In genomic region chr3:132462348-132462959, GRCm38 (mm10) we compare ENCODE assay signal across 24 mouse cellular contexts.
"Had no signal": no experiment of that assay in that cellular context is flagged by ENCODE, and none has a peak within 500 bp of the region (broad histone marks: within the 10 kb centered on the region; RNA-seq: fewer than 3 reads in every experiment).

No protein-coding gene starts in this region.

- ATAC-seq: forebrain, postnatal 0 days; hindbrain, postnatal 0 days; intestine, embryonic 16.5 days; liver, embryonic 12.5 days had no signal

- H3K27me3 ChIP-seq: heart, embryonic 13.5 days; heart, embryonic 15.5 days; hindbrain, embryonic 13.5 days; hindbrain, embryonic 15.5 days; limb, embryonic 13.5 days; limb, embryonic 15.5 days; liver, embryonic 12.5 days had no signal

- H3K4me1 ChIP-seq: heart, embryonic 13.5 days; heart, embryonic 15.5 days; hindbrain, embryonic 13.5 days; hindbrain, embryonic 15.5 days; limb, embryonic 13.5 days; limb, embryonic 15.5 days; liver, embryonic 12.5 days had no signal

- H3K9me3 ChIP-seq: heart, embryonic 13.5 days; heart, embryonic 15.5 days; hindbrain, embryonic 13.5 days; hindbrain, embryonic 15.5 days; limb, embryonic 13.5 days; limb, embryonic 15.5 days; liver, embryonic 12.5 days had no signal

- H3K36me3 ChIP-seq: heart, embryonic 13.5 days; heart, embryonic 15.5 days; hindbrain, embryonic 13.5 days; hindbrain, embryonic 15.5 days; limb, embryonic 13.5 days; limb, embryonic 15.5 days; liver, embryonic 12.5 days had no signal

- H3K4me3 ChIP-seq: heart, adult 2 months; heart, embryonic 13.5 days; heart, embryonic 15.5 days; hindbrain, embryonic 13.5 days; hindbrain, embryonic 15.5 days; limb, embryonic 13.5 days; limb, embryonic 15.5 days; liver, embryonic 12.5 days had no signal

- H3K4me2 ChIP-seq: heart, embryonic 11.5 days; heart, embryonic 13.5 days; heart, embryonic 15.5 days; hindbrain, embryonic 13.5 days; hindbrain, embryonic 15.5 days; limb, embryonic 13.5 days; limb, embryonic 15.5 days; liver, embryonic 12.5 days had no signal

- H3K27ac ChIP-seq: heart, adult 2 months; heart, embryonic 13.5 days; heart, embryonic 15.5 days; hindbrain, embryonic 13.5 days; hindbrain, embryonic 15.5 days; hindbrain, postnatal 0 days; limb, embryonic 13.5 days; limb, embryonic 15.5 days; liver, embryonic 12.5 days; liver, embryonic 14.5 days had no signal

- H3K9ac ChIP-seq: forebrain, postnatal 0 days; heart, embryonic 13.5 days; heart, embryonic 15.5 days; hindbrain, embryonic 13.5 days; hindbrain, embryonic 15.5 days; limb, embryonic 13.5 days; limb, embryonic 15.5 days; liver, embryonic 12.5 days; liver, embryonic 14.5 days had no signal

- DNase-seq: forebrain, postnatal 0 days; gastrocnemius, postnatal 14 days; gastrocnemius, postnatal 36 days; heart, adult 11 months; heart, adult 2 months; heart, postnatal 14 days; heart, postnatal 36 days; kidney, adult 11 months; kidney, adult 9 months; kidney, postnatal 36 days; layer of hippocampus, adult 9-11 months; layer of hippocampus, postnatal 36 days; left cerebral cortex, postnatal 4 days had no signal
